Mouse (Mus musculus): Measurements from ENCODE around the gene Cntnap5c. TPM values are rescaled to one million over a fixed set of nuclear protein-coding genes. Genes with fewer than 3 reads are reported as not detected.

The Cntnap5c gene
- polyA plus RNA-seq, 1 experiment from 2014 or later, result not detected

DNA sequence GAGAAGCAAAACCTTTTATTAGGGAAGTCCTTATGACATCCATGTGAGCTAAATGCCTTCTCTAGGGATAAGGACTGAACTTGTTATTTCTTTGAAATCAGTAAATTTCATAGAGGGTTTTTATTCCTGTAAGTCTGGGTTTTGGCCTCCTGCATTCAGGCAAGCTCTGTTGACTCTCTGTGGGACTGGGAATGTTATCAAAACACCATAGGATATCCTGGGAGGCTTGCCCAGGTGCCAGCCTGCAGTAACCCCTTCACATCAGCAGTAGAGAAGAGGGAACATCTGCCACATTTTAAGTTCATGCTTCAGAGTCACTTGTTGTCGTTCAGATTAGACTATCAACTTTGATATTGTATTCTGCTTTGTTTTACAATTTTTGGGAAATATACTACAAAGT is 639.4 kb downstream of the Cntnap5c start:
- H3K36me3 ChIP-seq, result no peaks in the 10 kb centered on the region
- no peak overlapping the region for H3K27ac ChIP-seq
- no peaks in the 10 kb centered on the region; the same call in 1 of the 2 replicates for H3K9me3 ChIP-seq (replicated peaks)
- H3K4me2 ChIP-seq, result no peak overlapping the region
- no peak overlapping the region for H3K4me3 ChIP-seq
- H3K9ac ChIP-seq, result no peak overlapping the region
- no peaks in the 10 kb centered on the region for H3K4me1 ChIP-seq
- no peak for ATAC-seq
- WGBS (ENCODE audit: insufficient replicate concordance), result 46% methylated on average over 1 of the region's 1 CpGs
- no peaks in the 10 kb centered on the region for H3K27me3 ChIP-seq (replicated peaks)

DNA sequence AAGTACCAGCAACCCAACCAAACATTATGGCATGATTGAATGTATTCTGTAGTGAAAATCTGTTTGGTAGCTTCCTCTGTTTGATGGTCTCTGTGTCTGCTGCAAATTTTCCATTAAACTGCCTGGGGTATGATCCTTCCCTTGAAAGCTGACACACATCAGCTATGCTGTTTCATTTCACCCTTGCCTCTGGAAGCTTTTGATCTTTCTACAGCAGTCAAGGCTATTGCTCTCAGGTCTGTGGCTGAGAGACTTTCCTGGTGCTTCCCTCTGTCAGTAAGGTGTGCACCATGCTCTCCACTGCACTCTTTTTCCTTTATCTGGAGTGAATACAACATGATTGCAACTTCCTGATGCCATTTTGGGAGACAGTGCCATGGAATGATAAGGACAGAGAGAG is 668.1 kb downstream of the Cntnap5c start:
- no peak overlapping the region for H3K4me2 ChIP-seq
- no peak overlapping the region for H3K27ac ChIP-seq
- no peaks in the 10 kb centered on the region for H3K9me3 ChIP-seq (replicated peaks)
- H3K27me3 ChIP-seq (replicated peaks), result no peaks in the 10 kb centered on the region
- ATAC-seq, result no peak
- no peaks in the 10 kb centered on the region for H3K4me1 ChIP-seq
- no peak overlapping the region for H3K9ac ChIP-seq
- no peak overlapping the region for H3K4me3 ChIP-seq
- H3K36me3 ChIP-seq, result no peaks in the 10 kb centered on the region

Other genes starting within 250 kb of the Cntnap5c start
- gene Vmn2r120, start 224.1 kb upstream of the Cntnap5c start, polyA plus RNA-seq (2016; fragmentation: Nextera tagmentation; extraction: Ambion mirVana), result not detected in 2 replicates
- not detected in 2 replicates for gene Gm21834, start 27.4 kb upstream of the Cntnap5c start, polyA plus RNA-seq (2016; fragmentation: Nextera tagmentation; extraction: Ambion mirVana)